Mouse (Mus musculus): ENCODE measurements at regions not wholly inside any gene's neighbourhood (a gene's known extent, or its start where the extent isn't known, plus 50 kb on each side); places are given as distances from the start of the nearest gene placed in this dataset.

DNA sequence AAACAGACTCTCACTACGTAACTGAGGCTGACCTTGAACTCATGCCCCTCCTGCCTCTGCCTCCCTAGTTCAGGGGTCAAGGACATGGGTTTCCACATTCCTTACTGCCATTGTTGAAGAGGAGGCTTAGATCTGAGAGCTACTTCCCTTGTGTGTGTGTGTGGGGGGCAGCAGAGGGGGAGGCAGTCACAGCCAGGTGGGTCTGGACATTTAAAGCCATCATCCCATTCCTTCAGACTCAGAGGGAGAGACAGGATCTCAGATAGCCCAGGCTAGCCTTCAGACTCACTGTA, 114.5 kb upstream of the Med13l start:
- H3K9me3 ChIP-seq (replicated peaks; ENCODE audit: control insufficient read depth, low read length) = no peaks in the 10 kb centered on the region
- no peaks in the 10 kb centered on the region for H3K36me3 ChIP-seq (ENCODE audit: control insufficient read depth, insufficient read depth, low read length)
- ATAC-seq (replicated peaks; ENCODE audit: insufficient number of reproducible peaks, low FRiP score, low TSS enrichment) = no peak
- no peak overlapping the region for H3K27ac ChIP-seq (ENCODE audit: low read depth, low read length)
- no peaks in the 10 kb centered on the region for H3K27me3 ChIP-seq (ENCODE audit: control insufficient read depth, insufficient read depth, low read length)
- H3K4me2 ChIP-seq = no peak overlapping the region
- 59% methylated on average over 1 of the region's 1 CpGs for WGBS (ENCODE audit: insufficient replicate concordance)
- peaks cover 11% of the 10 kb centered on the region; the same call in 1 of the 2 replicates for H3K4me1 ChIP-seq (ENCODE audit: control insufficient read depth, insufficient read depth, low read length)
- H3K9ac ChIP-seq (ENCODE audit: low read depth, low read length) = no peak overlapping the region
- H3K4me3 ChIP-seq (ENCODE audit: low read depth, low read length) = no peak overlapping the region

- no peak for ATAC-seq (replicated peaks; ENCODE audit: insufficient number of reproducible peaks, low FRiP score, low TSS enrichment)
- Histone ChIP-seq H3K27me3 (ENCODE audit: control insufficient read depth, insufficient read depth, low read length) (no peaks in the 10 kb centered on the region), H3K36me3 (ENCODE audit: control insufficient read depth, insufficient read depth, low read length) (no peaks in the 10 kb centered on the region), H3K4me3 (ENCODE audit: low read depth, low read length) (no peak overlapping the region), H3K9ac (ENCODE audit: low read depth, low read length) (no peak overlapping the region), H3K4me2 (no peak overlapping the region), H3K4me1 (ENCODE audit: control insufficient read depth, insufficient read depth, low read length) (peaks cover 11% of the 10 kb centered on the region; the same call in 1 of the 2 replicates), H3K9me3 (replicated peaks; ENCODE audit: control insufficient read depth, low read length) (no peaks in the 10 kb centered on the region), H3K27ac (ENCODE audit: low read depth, low read length) (no peak overlapping the region)
- 67% methylated on average over 6 of the region's 6 CpGs for WGBS (ENCODE audit: insufficient replicate concordance)
These were observed 113.6 kb upstream of the Med13l start for GRCm38 (mm10) chr5:118446878-118447277.

GRCm38 (mm10) chr5:118447366-118447765, 113.1 kb upstream of the Med13l start:
- Histone ChIP-seq H3K4me2 (no peak overlapping the region), H3K27me3 (ENCODE audit: control insufficient read depth, insufficient read depth, low read length) (no peaks in the 10 kb centered on the region), H3K4me1 (ENCODE audit: control insufficient read depth, insufficient read depth, low read length) (peaks cover 11% of the 10 kb centered on the region; the same call in 1 of the 2 replicates), H3K9ac (ENCODE audit: low read depth, low read length) (no peak overlapping the region), H3K36me3 (ENCODE audit: control insufficient read depth, insufficient read depth, low read length) (no peaks in the 10 kb centered on the region), H3K9me3 (replicated peaks; ENCODE audit: control insufficient read depth, low read length) (no peaks in the 10 kb centered on the region), H3K27ac (ENCODE audit: low read depth, low read length) (no peak overlapping the region), H3K4me3 (ENCODE audit: low read depth, low read length) (no peak overlapping the region)
- 62% methylated on average over 5 of the region's 5 CpGs for WGBS (ENCODE audit: insufficient replicate concordance)
- no peak for ATAC-seq (replicated peaks; ENCODE audit: insufficient number of reproducible peaks, low FRiP score, low TSS enrichment)

- Histone ChIP-seq H3K4me2 (no peak overlapping the region), H3K27ac (ENCODE audit: low read depth, low read length) (no peak overlapping the region), H3K9ac (ENCODE audit: low read depth, low read length) (no peak overlapping the region), H3K27me3 (ENCODE audit: control insufficient read depth, insufficient read depth, low read length) (no peaks in the 10 kb centered on the region), H3K9me3 (replicated peaks; ENCODE audit: control insufficient read depth, low read length) (no peaks in the 10 kb centered on the region), H3K4me1 (ENCODE audit: control insufficient read depth, insufficient read depth, low read length) (peaks cover 11% of the 10 kb centered on the region; the same call in 1 of the 2 replicates), H3K4me3 (ENCODE audit: low read depth, low read length) (no peak overlapping the region), H3K36me3 (ENCODE audit: control insufficient read depth, insufficient read depth, low read length) (no peaks in the 10 kb centered on the region)
- no peak for ATAC-seq (replicated peaks; ENCODE audit: insufficient number of reproducible peaks, low FRiP score, low TSS enrichment)
- 43% methylated on average over 4 of the region's 4 CpGs for WGBS (ENCODE audit: insufficient replicate concordance)
These were observed 111.5 kb upstream of the Med13l start for GRCm38 (mm10) chr5:118448884-118449515.

DNA sequence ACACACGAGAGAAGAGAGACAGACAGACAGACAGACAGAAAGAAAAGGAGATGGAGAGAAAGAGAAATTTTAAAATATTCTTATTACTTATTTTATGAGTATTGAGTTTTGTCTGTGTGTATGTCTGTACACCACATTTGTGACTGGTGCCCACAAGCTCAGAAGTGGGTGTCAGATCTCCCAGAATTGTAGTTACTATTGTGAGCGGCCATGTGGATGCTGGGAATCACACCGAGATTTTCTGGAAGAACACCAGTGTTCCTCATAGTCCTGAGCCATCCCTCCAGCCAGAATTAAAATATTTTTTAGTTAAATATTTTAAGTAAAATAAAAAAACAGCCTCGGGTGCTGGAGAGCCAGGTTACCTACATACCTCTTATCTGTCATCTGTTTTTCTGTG, 110.6 kb upstream of the Med13l start:
- Histone ChIP-seq H3K36me3 (ENCODE audit: control insufficient read depth, insufficient read depth, low read length) (no peaks in the 10 kb centered on the region), H3K4me1 (ENCODE audit: control insufficient read depth, insufficient read depth, low read length) (peaks cover 7% of the 10 kb centered on the region; the same call in 1 of the 2 replicates), H3K27me3 (ENCODE audit: control insufficient read depth, insufficient read depth, low read length) (no peaks in the 10 kb centered on the region), H3K9ac (ENCODE audit: low read depth, low read length) (no peak overlapping the region), H3K9me3 (replicated peaks; ENCODE audit: control insufficient read depth, low read length) (no peaks in the 10 kb centered on the region), H3K4me3 (ENCODE audit: low read depth, low read length) (no peak overlapping the region), H3K27ac (ENCODE audit: low read depth, low read length) (no peak overlapping the region), H3K4me2 (no peak overlapping the region)
- WGBS (ENCODE audit: insufficient replicate concordance) = 73% methylated on average over 4 of the region's 4 CpGs
- ATAC-seq (replicated peaks; ENCODE audit: insufficient number of reproducible peaks, low FRiP score, low TSS enrichment) = no peak

- no peaks in the 10 kb centered on the region for H3K36me3 ChIP-seq (ENCODE audit: control insufficient read depth, insufficient read depth, low read length)
These were observed 108.4 kb upstream of the Med13l start for GRCm38 (mm10) chr5:118452052-118452451.

GRCm38 (mm10) chr5:118454096-118454495, 106.4 kb upstream of the Med13l start:
- WGBS (ENCODE audit: insufficient replicate concordance) = 87% methylated on average over 1 of the region's 1 CpGs

More at GRCm38 (mm10) chr5:118452052-118452451, 108.4 kb upstream of the Med13l start:
- H3K27me3 ChIP-seq (ENCODE audit: control insufficient read depth, insufficient read depth, low read length) = no peaks in the 10 kb centered on the region
- 70% methylated on average over 2 of the region's 2 CpGs for WGBS (ENCODE audit: insufficient replicate concordance)
- H3K9ac ChIP-seq (ENCODE audit: low read depth, low read length) = no peak overlapping the region
- no peak overlapping the region for H3K4me3 ChIP-seq (ENCODE audit: low read depth, low read length)
- no peak for ATAC-seq (replicated peaks; ENCODE audit: insufficient number of reproducible peaks, low FRiP score, low TSS enrichment)
- no peak overlapping the region for H3K27ac ChIP-seq (ENCODE audit: low read depth, low read length)
- peaks cover 3% of the 10 kb centered on the region; the same call in 1 of the 2 replicates for H3K4me1 ChIP-seq (ENCODE audit: control insufficient read depth, insufficient read depth, low read length)
- no peak overlapping the region for H3K4me2 ChIP-seq
- no peaks in the 10 kb centered on the region for H3K9me3 ChIP-seq (replicated peaks; ENCODE audit: control insufficient read depth, low read length)

GRCm38 (mm10) chr5:118458727-118459390, 101.6 kb upstream of the Med13l start:
- ATAC-seq (replicated peaks; ENCODE audit: insufficient number of reproducible peaks, low FRiP score, low TSS enrichment) = peak; percentile 56
- peaks cover 7% of the 10 kb centered on the region; the same call in 1 of the 2 replicates for H3K4me1 ChIP-seq (ENCODE audit: control insufficient read depth, insufficient read depth, low read length)

More at GRCm38 (mm10) chr5:118454096-118454495, 106.4 kb upstream of the Med13l start:
- no peak for ATAC-seq (replicated peaks; ENCODE audit: insufficient number of reproducible peaks, low FRiP score, low TSS enrichment)
- no peak overlapping the region for H3K4me3 ChIP-seq (ENCODE audit: low read depth, low read length)
- H3K4me1 ChIP-seq (ENCODE audit: control insufficient read depth, insufficient read depth, low read length) = no peaks in the 10 kb centered on the region
- H3K9me3 ChIP-seq (replicated peaks; ENCODE audit: control insufficient read depth, low read length) = no peaks in the 10 kb centered on the region
- no peak overlapping the region for H3K4me2 ChIP-seq
- no peaks in the 10 kb centered on the region for H3K27me3 ChIP-seq (ENCODE audit: control insufficient read depth, insufficient read depth, low read length)
- no peak overlapping the region for H3K27ac ChIP-seq (ENCODE audit: low read depth, low read length)
- no peak overlapping the region for H3K9ac ChIP-seq (ENCODE audit: low read depth, low read length)
- no peaks in the 10 kb centered on the region for H3K36me3 ChIP-seq (ENCODE audit: control insufficient read depth, insufficient read depth, low read length)

More at GRCm38 (mm10) chr5:118458727-118459390, 101.6 kb upstream of the Med13l start:
- H3K9ac ChIP-seq (ENCODE audit: low read depth, low read length) = peak overlapping the region; percentile 65; the same call in 1 of the 2 replicates
- 5% methylated on average over 16 of the region's 16 CpGs for WGBS (ENCODE audit: insufficient replicate concordance)
- H3K27me3 ChIP-seq (ENCODE audit: control insufficient read depth, insufficient read depth, low read length) = no peaks in the 10 kb centered on the region
- H3K4me3 ChIP-seq (ENCODE audit: low read depth, low read length) = peak overlapping the region; percentile 34
- no peak overlapping the region for H3K27ac ChIP-seq (ENCODE audit: low read depth, low read length)
- peak overlapping the region; percentile 77 for H3K4me2 ChIP-seq
- no peaks in the 10 kb centered on the region for H3K9me3 ChIP-seq (replicated peaks; ENCODE audit: control insufficient read depth, low read length)
- no peaks in the 10 kb centered on the region for H3K36me3 ChIP-seq (ENCODE audit: control insufficient read depth, insufficient read depth, low read length)

All from heart, embryonic 11.5 days (tissue).